Mouse (Mus musculus) cerebellum, adult 2 months (tissue): Measurements from ENCODE around the gene Fndc3b.

Experiments
- CTCF ChIP-seq: fragments of 200-500 bp; IDR thresholded peaks from 2 replicates; pipeline ENCODE4 v1.5.1; 2011; ENCODE audit warnings: low read depth, mild to moderate bottlenecking, control low read depth, low read length, moderate library complexity, borderline replicate concordance; ENCODE audit not compliant: insufficient read depth
- POLR2A ChIP-seq: fragments of 200-500 bp; IDR thresholded peaks from 2 replicates; pipeline ENCODE4 v1.6.1; 2011; ENCODE audit warnings: low read length, control low read depth, borderline replicate concordance; ENCODE audit not compliant: insufficient read depth

GRCm38 (mm10) chr3:27530370-27530769 lies 180.7 kb downstream of the Fndc3b start:
- TF ChIP-seq POLR2A (no peak), CTCF (no peak)
